Mouse (Mus musculus) erythroblast, embryonic 14.5 days (primary cell): Measurements from ENCODE around the gene Mthfr.

Experiments
- GATA1 ChIP-seq: IDR thresholded peaks from 2 replicates; pipeline ENCODE4 v1.6.1; 2012; ENCODE audit warnings: low read length, inconsistent platforms, mixed read lengths
- TAL1 ChIP-seq: IDR thresholded peaks from 3 replicates; pipeline ENCODE4 v1.6.1; 2012; ENCODE audit warnings: low read length, inconsistent platforms, mixed read lengths

- no peak for TF ChIP-seq TAL1
- TF ChIP-seq GATA1 = no peak
Observed at GRCm38 (mm10) chr4:148000202-148000772, 38.6 kb upstream of the Mthfr start, which contains the start of gene Nppa.
